Mouse (Mus musculus) kidney, adult 11 months (tissue): ENCODE results near the gene Nhs.

Experiments used
- DNase-seq: peaks from one replicate; pipeline ENCODE4 v3.0.0; 2022

The Nhs gene

GRCm38 (mm10) chrX:162159637-162160611, at the start of gene Nhs:
Gene Nhs (minus strand): TSS chrX:162159730.
- peak; percentile 75 for DNase-seq

GRCm38 (mm10) chrX:162206350-162206884, 46.9 kb upstream of the Nhs start:
- no peak for DNase-seq

GRCm38 (mm10) chrX:162158743-162159636, 540 bp downstream of the Nhs start:
- DNase-seq, result no peak

- peak; percentile 58 for DNase-seq
Observed at GRCm38 (mm10) chrX:162158142-162158541, 1.4 kb downstream of the Nhs start.

GRCm38 (mm10) chrX:162137807-162138206, 21.7 kb downstream of the Nhs start:
- DNase-seq, result peak; percentile 76

- peak; percentile 52 for DNase-seq
Observed at GRCm38 (mm10) chrX:162113257-162113656, 46.3 kb downstream of the Nhs start.

- peak; percentile 66 for DNase-seq
Observed at GRCm38 (mm10) chrX:162102802-162103434, 56.6 kb downstream of the Nhs start.

GRCm38 (mm10) chrX:162098364-162098763, 61.2 kb downstream of the Nhs start:
- DNase-seq, result peak; percentile 11

GRCm38 (mm10) chrX:162087291-162087690, 72.2 kb downstream of the Nhs start:
- DNase-seq, result no peak

- peak; percentile 11 for DNase-seq
Observed at GRCm38 (mm10) chrX:162085897-162086200, 73.7 kb downstream of the Nhs start.

- DNase-seq, result no peak
Observed at GRCm38 (mm10) chrX:162085062-162085896, 74.3 kb downstream of the Nhs start.

GRCm38 (mm10) chrX:162063164-162063563, 96.4 kb downstream of the Nhs start:
- DNase-seq, result no peak

- no peak for DNase-seq
Observed at GRCm38 (mm10) chrX:162055635-162056034, 103.9 kb downstream of the Nhs start.

- no peak for DNase-seq
Observed at GRCm38 (mm10) chrX:162053566-162053965, 106.0 kb downstream of the Nhs start.

GRCm38 (mm10) chrX:162052534-162052933, 107.0 kb downstream of the Nhs start:
- DNase-seq, result no peak

- no peak for DNase-seq
Observed at GRCm38 (mm10) chrX:162049616-162050015, 109.9 kb downstream of the Nhs start.

GRCm38 (mm10) chrX:162045527-162045926, 114.0 kb downstream of the Nhs start:
- DNase-seq, result no peak

GRCm38 (mm10) chrX:162044109-162044508, 115.4 kb downstream of the Nhs start:
- DNase-seq, result peak; percentile 15

GRCm38 (mm10) chrX:162025210-162025953, 134.1 kb downstream of the Nhs start:
- DNase-seq, result peak; percentile 61

- peak; percentile 86 for DNase-seq
Observed at GRCm38 (mm10) chrX:162021724-162022123, 137.8 kb downstream of the Nhs start.

GRCm38 (mm10) chrX:162020039-162020566, 139.4 kb downstream of the Nhs start:
- no peak for DNase-seq
